Mouse (Mus musculus) forebrain, embryonic 11.5 days (tissue): Measurements from ENCODE around the gene Catsper2. TPM values are rescaled to one million over a fixed set of nuclear protein-coding genes. Genes with fewer than 3 reads are reported as not detected.
A peak's percentile ranks its signal among the peaks of the same experiment; 100 is the strongest.

ENCODE experiments used
- ATAC-seq: fragments of 200-750 bp; cut with Nextera tagmentation; replicated peaks from 2 replicates; pipeline ENCODE4 v1.8.0; 2017; ENCODE audit warnings: moderate TSS enrichment; ENCODE audit not compliant: low FRiP score
- DNase-seq: peaks from one replicate; pipeline ENCODE4 v3.0.0-alpha.2; 2017; ENCODE audit warnings: low spot score
- H3K27ac ChIP-seq: fragments of 300-500 bp; sonication (generic); 2 replicates; pipeline ENCODE4 v1.5.1; 2014; ENCODE audit warnings: low read depth, low read length
- H3K27me3 ChIP-seq: fragments of 300-500 bp; sonication (generic); 2 replicates; pipeline ENCODE4 v1.6.1; 2014; ENCODE audit warnings: mild to moderate bottlenecking, low read length, mixed read lengths; ENCODE audit not compliant: control insufficient read depth, insufficient read depth
- H3K36me3 ChIP-seq: fragments of 300-500 bp; sonication (generic); 2 replicates; pipeline ENCODE4 v1.6.1; 2014; ENCODE audit warnings: mild to moderate bottlenecking, low read length, moderate library complexity, mixed read lengths; ENCODE audit not compliant: control insufficient read depth, insufficient read depth
- H3K4me1 ChIP-seq: fragments of 300-500 bp; sonication (generic); replicated peaks from 2 replicates; pipeline ENCODE4 v1.6.1; 2014; ENCODE audit warnings: low read length, mixed read lengths; ENCODE audit not compliant: control insufficient read depth, insufficient read depth
- H3K4me2 ChIP-seq: fragments of 300-500 bp; sonication (generic); 2 replicates; pipeline ENCODE4 v1.6.1; 2014; ENCODE audit warnings: low read depth, mild to moderate bottlenecking, low read length, moderate library complexity, mixed read lengths; ENCODE audit not compliant: severe bottlenecking
- H3K4me3 ChIP-seq: fragments of 300-500 bp; sonication (generic); 2 replicates; pipeline ENCODE4 v1.5.1; 2014; ENCODE audit warnings: low read depth, low read length
- H3K9ac ChIP-seq: fragments of 300-500 bp; sonication (generic); 2 replicates; pipeline ENCODE4 v1.6.1; 2014; ENCODE audit warnings: low read length
- H3K9me3 ChIP-seq: fragments of 300-500 bp; sonication (generic); 2 replicates; pipeline ENCODE4 v1.6.1; 2016; ENCODE audit warnings: low read length, mixed read lengths; ENCODE audit not compliant: control insufficient read depth
- WGBS: fragments of 180-500 bp; shearing (Covaris S2); extraction: QIAGEN DNeasy Blood & Tissue Kit; methylation state at CpG from one replicate; pipeline ENCODE4 v1.1.7; 2014; 5-methylcytosine and 5-hydroxymethylcytosine counted together
- polyA plus RNA-seq: library from polyadenylated mRNA; unstranded; fragments of >200 nt; fragmentation: Nextera tagmentation; extraction: Ambion mirVana; gene quantifications from 2 replicates; pipeline ENCODE4 v1.2.1, GENCODE M21; 2014

Gene Catsper2
- polyA plus RNA-seq, 1 experiment from 2014 or later, result 2.4 TPM

- DNase-seq (peak; percentile 79), ATAC-seq (peak; percentile 78)
- H3K27ac ChIP-seq, result no peak overlapping the region
- WGBS, result 2% methylated on average over 30 of the region's 30 CpGs
- H3K9ac ChIP-seq, result peak overlapping the region; percentile 27
- H3K4me1 ChIP-seq, result peaks cover 15% of the 10 kb centered on the region
- peak overlapping the region; percentile 32 for H3K4me3 ChIP-seq
- no peaks in the 10 kb centered on the region for H3K9me3 ChIP-seq
- H3K4me2 ChIP-seq, result peak overlapping the region; percentile 77
- H3K27me3 ChIP-seq, result peaks cover 9% of the 10 kb centered on the region
- peaks cover 3% of the 10 kb centered on the region; the same call in 1 of the 2 replicates for H3K36me3 ChIP-seq
Observed at GRCm38 (mm10) chr2:121442259-121443067, 28.9 kb upstream of the Catsper2 start.

- peaks cover 9% of the 10 kb centered on the region for H3K27me3 ChIP-seq
- WGBS, result 8% methylated on average over 11 of the region's 11 CpGs
- no peak for DNase-seq
- no peaks in the 10 kb centered on the region for H3K9me3 ChIP-seq
- peaks cover 15% of the 10 kb centered on the region for H3K4me1 ChIP-seq
- H3K9ac ChIP-seq, result no peak overlapping the region; the same call in 1 of the 2 replicates
- H3K36me3 ChIP-seq, result peaks cover 3% of the 10 kb centered on the region; the same call in 1 of the 2 replicates
- peak overlapping the region; percentile 32 for H3K4me3 ChIP-seq
- peak overlapping the region; percentile 77 for H3K4me2 ChIP-seq
- 0 out of 2 replicates have a peak, but pooled peaks have one; percentile 6 for ATAC-seq
- H3K27ac ChIP-seq, result no peak overlapping the region
Observed at GRCm38 (mm10) chr2:121441800-121442199, 28.2 kb upstream of the Catsper2 start.

- no peak overlapping the region for H3K4me3 ChIP-seq
- H3K9me3 ChIP-seq, result no peaks in the 10 kb centered on the region
- H3K27ac ChIP-seq, result no peak overlapping the region
- DNase-seq (no peak), ATAC-seq (no peak)
- H3K4me1 ChIP-seq, result peaks cover 15% of the 10 kb centered on the region
- H3K9ac ChIP-seq, result no peak overlapping the region
- peaks cover 3% of the 10 kb centered on the region; the same call in 1 of the 2 replicates for H3K36me3 ChIP-seq
- WGBS, result 59% methylated on average over 5 of the region's 5 CpGs
- H3K27me3 ChIP-seq, result peaks cover 9% of the 10 kb centered on the region
- H3K4me2 ChIP-seq, result no peak overlapping the region
Observed at GRCm38 (mm10) chr2:121440834-121441605, 27.4 kb upstream of the Catsper2 start.

- no peak overlapping the region for H3K9ac ChIP-seq
- no peak for DNase-seq
- no peak for ATAC-seq
- peaks cover 10% of the 10 kb centered on the region for H3K36me3 ChIP-seq
- no peak overlapping the region for H3K4me3 ChIP-seq
- no peaks in the 10 kb centered on the region for H3K9me3 ChIP-seq
- whole genome bisulfite sequencing, result 86% methylated on average over 4 of the region's 4 CpGs
- no peak overlapping the region for H3K27ac ChIP-seq
- peaks cover 15% of the 10 kb centered on the region for H3K4me1 ChIP-seq
- H3K27me3 ChIP-seq, result peaks cover 9% of the 10 kb centered on the region
- H3K4me2 ChIP-seq, result no peak overlapping the region
Observed at GRCm38 (mm10) chr2:121439746-121440145, 26.2 kb upstream of the Catsper2 start.

DNA sequence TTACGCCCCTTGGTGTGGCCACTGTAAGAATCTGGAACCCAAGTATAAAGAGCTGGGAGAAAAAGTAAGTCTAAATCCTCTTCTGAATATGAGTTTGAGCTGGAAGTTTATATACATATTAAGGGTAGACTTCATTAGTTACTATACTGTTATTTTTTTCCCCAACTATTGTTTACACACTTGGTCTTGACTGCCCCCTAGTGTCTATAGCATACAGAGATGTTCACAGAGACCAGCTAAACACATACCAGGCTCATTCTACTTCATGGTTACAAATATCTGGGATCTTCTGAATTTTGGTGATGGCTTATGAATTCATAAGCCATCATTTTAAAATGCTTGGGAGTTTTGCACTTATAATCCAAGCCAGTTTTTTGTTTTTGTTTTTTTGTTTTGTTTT is 21.3 kb upstream of the Catsper2 start:
- peaks cover 31% of the 10 kb centered on the region for H3K36me3 ChIP-seq
- DNase-seq (no peak), ATAC-seq (no peak)
- H3K9ac ChIP-seq, result no peak overlapping the region
- no peaks in the 10 kb centered on the region for H3K27me3 ChIP-seq
- no peaks in the 10 kb centered on the region for H3K4me1 ChIP-seq
- no peak overlapping the region for H3K4me3 ChIP-seq
- H3K9me3 ChIP-seq, result no peaks in the 10 kb centered on the region
- no peak overlapping the region for H3K4me2 ChIP-seq
- no peak overlapping the region for H3K27ac ChIP-seq
- WGBS, result 100% methylated on average over 1 of the region's 1 CpGs

DNA sequence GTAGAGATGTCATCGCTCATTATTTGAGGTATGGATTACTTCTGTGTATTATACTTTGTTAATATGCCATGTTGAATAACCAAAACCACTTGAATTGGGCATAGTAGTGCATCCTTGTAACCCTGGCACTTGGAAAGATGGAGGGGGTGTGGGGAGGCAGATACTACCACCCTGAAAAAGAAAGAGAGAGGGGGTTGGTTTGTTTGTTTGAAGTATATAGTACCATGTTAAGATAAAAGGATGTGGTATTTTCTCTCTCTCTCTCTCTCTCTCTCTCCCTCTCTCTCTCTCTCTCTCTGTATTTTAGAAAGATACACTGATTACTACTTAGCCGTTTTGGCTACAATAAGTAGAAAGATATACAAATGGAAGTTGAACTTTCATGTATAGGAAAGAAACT is 12.3 kb upstream of the Catsper2 start:
- ATAC-seq, result no peak
- WGBS, result 94% methylated on average over 2 of the region's 2 CpGs
- H3K27me3 ChIP-seq, result no peaks in the 10 kb centered on the region

GRCm38 (mm10) chr2:121423166-121423565 is 9.6 kb upstream of the Catsper2 start:
- H3K9ac ChIP-seq, result no peak overlapping the region
- DNase-seq (no peak), ATAC-seq (no peak)
- no peak overlapping the region for H3K4me2 ChIP-seq
- peaks cover 14% of the 10 kb centered on the region; the same call in 1 of the 2 replicates for H3K36me3 ChIP-seq
- H3K27ac ChIP-seq, result no peak overlapping the region
- H3K9me3 ChIP-seq, result no peaks in the 10 kb centered on the region
- WGBS, result 95% methylated on average over 2 of the region's 2 CpGs
- no peaks in the 10 kb centered on the region for H3K4me1 ChIP-seq
- H3K4me3 ChIP-seq, result no peak overlapping the region
- H3K27me3 ChIP-seq, result no peaks in the 10 kb centered on the region

More for the DNA sequence above, 12.3 kb upstream of the Catsper2 start:
- no peaks in the 10 kb centered on the region for H3K4me1 ChIP-seq
- no peak overlapping the region for H3K4me3 ChIP-seq
- no peaks in the 10 kb centered on the region for H3K9me3 ChIP-seq
- peaks cover 16% of the 10 kb centered on the region; the same call in 1 of the 2 replicates for H3K36me3 ChIP-seq
- no peak overlapping the region for H3K4me2 ChIP-seq
- DNase-seq, result no peak
- H3K27ac ChIP-seq, result no peak overlapping the region
- H3K9ac ChIP-seq, result no peak overlapping the region

- Histone ChIP-seq H3K27ac (no peak overlapping the region), H3K9me3 (no peaks in the 10 kb centered on the region), H3K9ac (no peak overlapping the region), H3K27me3 (no peaks in the 10 kb centered on the region), H3K4me2 (no peak overlapping the region), H3K4me3 (no peak overlapping the region), H3K36me3 (peaks cover 6% of the 10 kb centered on the region; the same call in 1 of the 2 replicates), H3K4me1 (0 out of 2 replicates have a peak, but pooled peaks cover 2% of the 10 kb centered on the region)
- DNase-seq (no peak), ATAC-seq (no peak)
- WGBS, result 91% methylated on average over 3 of the region's 3 CpGs
Observed at GRCm38 (mm10) chr2:121418476-121418875, 4.9 kb upstream of the Catsper2 start.
